Mouse (Mus musculus) lung, embryonic 14.5 days (tissue): ENCODE results near the gene Fdxacb1. TPM values are rescaled to one million over a fixed set of nuclear protein-coding genes. Genes with fewer than 3 reads are reported as not detected.

Experiments
- ATAC-seq: fragments of 200-750 bp; cut with Nextera tagmentation; 2 replicates; pipeline ENCODE4 v1.8.0; 2017; ENCODE audit warnings: mild to moderate bottlenecking, moderate TSS enrichment, moderate library complexity; ENCODE audit not compliant: insufficient read depth
- DNase-seq: peaks from one replicate; pipeline ENCODE4 v3.0.0-alpha.2; 2015
- H3K27ac ChIP-seq: fragments of 300-500 bp; sonication (generic); 2 replicates; pipeline ENCODE4 v1.5.1; 2014; ENCODE audit warnings: low read depth, mild to moderate bottlenecking, moderate library complexity
- H3K27me3 ChIP-seq: fragments of 300-500 bp; sonication (generic); 2 replicates; pipeline ENCODE4 v1.6.1; 2014; ENCODE audit warnings: low read length, control low read depth; ENCODE audit not compliant: insufficient read depth
- H3K36me3 ChIP-seq: fragments of 300-500 bp; sonication (generic); 2 replicates; pipeline ENCODE4 v1.6.1; 2014; ENCODE audit warnings: control low read depth; ENCODE audit not compliant: insufficient read depth
- H3K4me1 ChIP-seq: fragments of 300-500 bp; sonication (generic); 2 replicates; pipeline ENCODE4 v1.6.1; 2014; ENCODE audit warnings: antibody characterized with exemption, control low read depth; ENCODE audit not compliant: insufficient read depth
- H3K4me2 ChIP-seq: fragments of 300-500 bp; sonication (generic); 2 replicates; pipeline ENCODE4 v1.6.1; 2014; ENCODE audit warnings: mild to moderate bottlenecking
- H3K4me3 ChIP-seq: fragments of 300-500 bp; sonication (generic); 2 replicates; pipeline ENCODE4 v1.5.1; 2014; ENCODE audit warnings: low read depth, low read length
- H3K9ac ChIP-seq: fragments of 300-500 bp; sonication (generic); 2 replicates; pipeline ENCODE4 v1.6.1; 2014
- H3K9me3 ChIP-seq: fragments of 300-500 bp; sonication (generic); 2 replicates; pipeline ENCODE4 v1.6.1; 2016; ENCODE audit warnings: low read depth, low read length, control low read depth
- CTCF ChIP-seq: IDR thresholded peaks from 2 replicates; pipeline ENCODE4 v1.5.1; 2016; ENCODE audit warnings: antibody characterized with exemption, low read depth
- WGBS: fragments of 180-500 bp; shearing (Covaris S2); extraction: QIAGEN DNeasy Blood & Tissue Kit; methylation state at CpG from one replicate; pipeline ENCODE4 v1.1.7; 2014; 5-methylcytosine and 5-hydroxymethylcytosine counted together
- polyA plus RNA-seq: library from polyadenylated mRNA; unstranded; fragments of >200 nt; fragmentation: Nextera tagmentation; extraction: Ambion mirVana; gene quantifications from 2 replicates; pipeline ENCODE4 v1.2.1, GENCODE M21; 2014

Gene Fdxacb1
- polyA plus RNA-seq, 1 experiment from 2014 or later: 15.3 TPM

DNA sequence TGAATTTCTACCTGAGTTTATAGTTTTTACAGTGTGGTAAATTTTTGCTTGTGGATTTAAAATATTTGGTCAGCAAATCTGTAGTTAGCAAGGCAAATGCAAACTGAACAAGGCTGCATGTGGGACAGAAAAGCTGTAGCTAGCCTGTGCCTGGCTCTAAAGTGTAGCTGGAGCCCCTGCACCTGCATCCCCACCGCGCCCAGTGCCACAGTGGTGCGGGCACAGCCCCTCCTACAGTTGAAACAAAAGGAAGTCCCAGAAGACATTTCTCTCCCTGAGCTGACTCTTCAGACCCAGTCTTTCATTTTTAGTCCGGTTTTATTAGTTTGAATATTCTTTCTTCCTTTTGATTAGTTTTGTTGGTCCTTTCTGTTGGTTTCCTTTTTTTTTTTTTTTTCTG lies 47.6 kb downstream of the Fdxacb1 start:
- H3K36me3 ChIP-seq: peaks cover 38% of the 10 kb centered on the region
- no peak for ATAC-seq
- WGBS: 97% methylated on average over 4 of the region's 4 CpGs

DNA sequence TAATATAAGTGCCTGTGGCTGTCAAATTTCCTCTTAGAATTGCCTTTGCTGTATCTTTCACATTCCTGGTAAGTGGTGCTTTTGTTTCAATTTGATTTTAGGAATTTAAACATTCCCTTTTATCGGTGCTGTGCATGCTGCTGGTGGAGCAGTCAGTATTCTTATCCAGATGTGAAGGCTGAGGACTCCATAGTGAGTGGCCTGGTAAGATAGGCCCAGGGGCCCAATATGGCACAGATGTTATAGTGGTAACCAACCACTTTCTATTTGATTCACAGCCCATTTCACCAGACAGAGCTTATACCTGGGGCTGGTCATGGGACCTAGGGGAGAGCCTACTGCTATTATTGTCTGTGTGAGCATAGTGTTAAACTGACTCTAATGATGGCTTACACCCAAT lies 48.5 kb downstream of the Fdxacb1 start:
- no peak overlapping the region for H3K4me2 ChIP-seq
- no peak for ATAC-seq
- no peak for DNase-seq
- no peaks in the 10 kb centered on the region for H3K9me3 ChIP-seq
- WGBS: 91% methylated on average over 1 of the region's 1 CpGs
- no peak overlapping the region for H3K27ac ChIP-seq
- H3K4me3 ChIP-seq: no peak overlapping the region
- no peaks in the 10 kb centered on the region for H3K27me3 ChIP-seq
- no peak for TF ChIP-seq CTCF
- H3K4me1 ChIP-seq: no peaks in the 10 kb centered on the region
- H3K36me3 ChIP-seq: peaks cover 34% of the 10 kb centered on the region
- no peak overlapping the region for H3K9ac ChIP-seq

More for the DNA sequence above, 47.6 kb downstream of the Fdxacb1 start:
- Histone ChIP-seq H3K4me2 (no peak overlapping the region), H3K4me1 (no peaks in the 10 kb centered on the region), H3K27ac (no peak overlapping the region), H3K4me3 (no peak overlapping the region), H3K9ac (no peak overlapping the region), H3K9me3 (no peaks in the 10 kb centered on the region), H3K27me3 (no peaks in the 10 kb centered on the region)
- no peak for DNase-seq
- TF ChIP-seq CTCF: no peak

DNA sequence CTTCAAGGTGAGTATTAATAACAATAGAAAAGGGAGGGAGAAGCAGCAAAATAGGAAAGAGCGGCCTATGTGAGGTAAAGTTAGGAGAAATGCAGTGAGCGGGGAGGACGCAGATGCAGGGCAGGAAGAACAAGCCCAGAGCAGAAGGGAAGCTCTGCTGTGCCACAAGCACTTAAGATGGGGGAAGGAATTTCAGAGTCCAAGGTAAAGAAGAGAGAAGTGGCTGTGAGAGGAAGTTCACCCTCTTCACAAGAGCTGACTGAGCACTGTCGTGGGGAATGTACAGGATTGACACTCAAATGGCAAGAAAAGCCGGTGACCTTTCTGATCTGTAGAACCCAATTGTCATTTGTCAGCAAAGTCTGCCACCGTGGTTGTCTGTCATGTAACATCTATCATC lies 50.0 kb downstream of the Fdxacb1 start:
- no peaks in the 10 kb centered on the region for H3K9me3 ChIP-seq
- no peak for ATAC-seq
- TF ChIP-seq CTCF: no peak
- 60% methylated on average over 6 of the region's 6 CpGs for WGBS
- no peak overlapping the region for H3K4me3 ChIP-seq
- no peak overlapping the region for H3K9ac ChIP-seq
- no peaks in the 10 kb centered on the region for H3K27me3 ChIP-seq
- H3K27ac ChIP-seq: no peak overlapping the region
- no peaks in the 10 kb centered on the region for H3K4me1 ChIP-seq
- H3K4me2 ChIP-seq: no peak overlapping the region
- H3K36me3 ChIP-seq: peaks cover 41% of the 10 kb centered on the region
- no peak for DNase-seq

DNA sequence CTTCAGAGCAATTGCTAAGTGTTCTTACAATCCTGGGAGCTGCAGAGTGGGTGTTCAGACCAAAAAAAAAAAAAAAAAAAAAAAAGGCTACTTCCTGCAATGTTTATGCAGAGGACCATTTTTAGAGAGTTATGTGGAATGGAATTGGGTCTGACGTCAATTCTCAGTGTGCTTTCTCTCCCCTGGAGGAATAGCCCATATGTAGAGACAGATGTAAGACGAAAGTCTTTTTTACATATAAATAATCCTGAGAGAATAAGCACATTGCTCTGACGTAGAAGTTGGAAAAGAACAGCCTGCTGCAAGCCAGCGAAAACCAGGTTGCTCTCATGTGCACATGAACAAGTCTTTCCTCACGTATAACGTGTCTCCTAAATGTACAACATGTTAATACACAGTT lies 51.7 kb downstream of the Fdxacb1 start:
- 82% methylated on average over 6 of the region's 6 CpGs for WGBS
- peaks cover 35% of the 10 kb centered on the region for H3K36me3 ChIP-seq

DNA sequence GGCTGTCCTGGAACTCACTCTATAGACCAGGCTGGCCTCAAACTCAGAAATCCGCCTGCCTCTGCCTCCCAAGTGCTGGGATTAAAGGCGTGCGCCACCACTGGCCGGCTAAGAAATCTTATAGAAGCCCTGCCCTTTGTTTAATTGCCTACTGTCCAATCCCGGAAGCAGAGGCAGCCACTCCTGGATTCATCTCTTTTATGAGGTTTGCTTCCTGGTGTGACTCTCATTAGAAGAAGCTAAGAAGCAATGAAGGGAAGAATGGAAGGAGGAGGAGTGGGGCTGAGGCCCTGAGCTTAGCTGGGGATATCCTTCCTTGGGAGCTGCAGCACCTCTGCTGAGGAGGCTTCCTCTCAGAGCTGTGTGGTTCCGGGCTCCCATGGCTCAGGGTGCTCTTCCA lies 53.6 kb downstream of the Fdxacb1 start:
- Histone ChIP-seq H3K27ac (no peak overlapping the region), H3K4me2 (no peak overlapping the region), H3K9ac (no peak overlapping the region), H3K27me3 (no peaks in the 10 kb centered on the region), H3K9me3 (no peaks in the 10 kb centered on the region), H3K4me3 (no peak overlapping the region), H3K4me1 (no peaks in the 10 kb centered on the region), H3K36me3 (peaks cover 35% of the 10 kb centered on the region)
- no peak for TF ChIP-seq CTCF
- DNase-seq: no peak
- 91% methylated on average over 6 of the region's 6 CpGs for WGBS
- no peak for ATAC-seq

More for the DNA sequence above, 51.7 kb downstream of the Fdxacb1 start:
- no peak overlapping the region for H3K4me3 ChIP-seq
- no peaks in the 10 kb centered on the region for H3K4me1 ChIP-seq
- H3K4me2 ChIP-seq: no peak overlapping the region
- no peak for TF ChIP-seq CTCF
- H3K9ac ChIP-seq: no peak overlapping the region
- no peaks in the 10 kb centered on the region for H3K9me3 ChIP-seq
- ATAC-seq (no peak), DNase-seq (no peak)
- H3K27me3 ChIP-seq: no peaks in the 10 kb centered on the region
- H3K27ac ChIP-seq: no peak overlapping the region

DNA sequence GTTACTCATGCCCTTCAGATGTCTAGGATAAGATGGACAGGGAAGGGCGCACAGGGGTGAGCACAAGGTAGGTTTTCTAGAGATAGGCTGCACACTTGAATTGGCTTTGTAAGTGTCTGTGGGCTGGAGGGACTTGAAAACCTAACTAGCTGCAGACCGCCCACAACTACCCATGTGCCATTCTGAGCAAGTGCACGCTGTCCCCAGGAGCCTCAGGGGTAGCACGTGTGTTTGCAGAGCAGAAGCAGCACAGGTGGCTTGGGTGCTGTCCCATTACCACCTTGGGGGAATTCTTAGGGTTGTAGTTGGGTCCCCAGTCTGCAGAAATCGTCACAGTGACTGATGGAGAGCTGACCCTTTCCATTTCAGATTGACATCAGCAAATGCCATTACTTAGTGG lies 54.2 kb downstream of the Fdxacb1 start:
- Histone ChIP-seq H3K27me3 (no peaks in the 10 kb centered on the region), H3K4me2 (no peak overlapping the region), H3K4me1 (no peaks in the 10 kb centered on the region), H3K27ac (no peak overlapping the region), H3K36me3 (peaks cover 35% of the 10 kb centered on the region), H3K9me3 (no peaks in the 10 kb centered on the region), H3K4me3 (no peak overlapping the region), H3K9ac (no peak overlapping the region)
- 96% methylated on average over 5 of the region's 5 CpGs for WGBS
- no peak for TF ChIP-seq CTCF
- DNase-seq (no peak), ATAC-seq (no peak)

Other genes with a start within 250 kb of the Fdxacb1 start
- 61.1 and 61.3 TPM in 2 replicates for gene Pts, start 239.5 kb upstream of the Fdxacb1 start, polyA plus RNA-seq
- 6.6 and 7.8 TPM in 2 replicates for gene Il18, start 213.4 kb upstream of the Fdxacb1 start, polyA plus RNA-seq
- 0.17 and 0.26 TPM in 2 replicates for gene Bco2, start 213.1 kb upstream of the Fdxacb1 start, polyA plus RNA-seq
- gene Tex12, start 206.9 kb upstream of the Fdxacb1 start, polyA plus RNA-seq: not detected in 2 replicates
- gene Sdhd, start 164.4 kb upstream of the Fdxacb1 start, polyA plus RNA-seq: 288 and 300 TPM in 2 replicates
- gene Timm8b, start 164.3 kb upstream of the Fdxacb1 start, polyA plus RNA-seq: 224 and 244 TPM in 2 replicates
- 3.8 and 4.5 TPM in 2 replicates for gene Pih1d2, start 150.9 kb upstream of the Fdxacb1 start, polyA plus RNA-seq
- gene Nkapd1, start 150.8 kb upstream of the Fdxacb1 start, polyA plus RNA-seq: 21.9 and 25.2 TPM in 2 replicates
- gene Dlat, start 108.5 kb upstream of the Fdxacb1 start, polyA plus RNA-seq: 53.7 and 55.3 TPM in 2 replicates
- gene Dixdc1, start 28.7 kb upstream of the Fdxacb1 start, polyA plus RNA-seq: 11.6 and 12.1 TPM in 2 replicates
- gene 2310030G06Rik, start 21.7 kb upstream of the Fdxacb1 start, polyA plus RNA-seq: 9.7 and 10.0 TPM in 2 replicates
- gene Cryab, start 16.9 kb upstream of the Fdxacb1 start, polyA plus RNA-seq: 41.1 and 64.3 TPM in 2 replicates
- 3.4 and 6.0 TPM in 2 replicates for gene Hspb2, start 15.9 kb upstream of the Fdxacb1 start, polyA plus RNA-seq
- gene Alg9, start 6.8 kb downstream of the Fdxacb1 start, polyA plus RNA-seq: 39.5 and 43.7 TPM in 2 replicates
- 29.1 and 30.3 TPM in 2 replicates for gene 1110032A03Rik, start 7.3 kb downstream of the Fdxacb1 start, polyA plus RNA-seq
- 72.9 and 73.7 TPM in 2 replicates for gene Ppp2r1b, start 77.1 kb downstream of the Fdxacb1 start, polyA plus RNA-seq
- gene Sik2, start 240.8 kb downstream of the Fdxacb1 start, polyA plus RNA-seq: 15.7 and 15.8 TPM in 2 replicates